Mouse (Mus musculus) lung, postnatal 0 days (tissue): ENCODE results near the gene Tcte1. TPM values are rescaled to one million over a fixed set of nuclear protein-coding genes. Genes with fewer than 3 reads are reported as not detected.

ENCODE experiments used
- ATAC-seq: fragments of 200-750 bp; cut with Nextera tagmentation; 2 replicates; pipeline ENCODE4 v1.8.0; 2017; ENCODE audit warnings: moderate library complexity
- DNase-seq: peaks from one replicate; pipeline ENCODE4 v3.0.0-alpha.2; 2016; ENCODE audit warnings: low spot score
- H3K27ac ChIP-seq: fragments of 300-500 bp; sonication (generic); 2 replicates; pipeline ENCODE4 v1.5.1; 2014; ENCODE audit warnings: antibody characterized with exemption, mild to moderate bottlenecking, low read length, mixed read lengths
- H3K27me3 ChIP-seq: fragments of 300-500 bp; sonication (generic); replicated peaks from 2 replicates; pipeline ENCODE4 v1.6.1; 2014; ENCODE audit warnings: low read length, mixed read lengths; ENCODE audit not compliant: insufficient read depth
- H3K36me3 ChIP-seq: fragments of 300-500 bp; sonication (generic); 2 replicates; pipeline ENCODE4 v1.6.1; 2014; ENCODE audit warnings: low read length, mixed read lengths; ENCODE audit not compliant: insufficient read depth
- H3K4me1 ChIP-seq: fragments of 300-500 bp; sonication (generic); 2 replicates; pipeline ENCODE4 v1.6.1; 2014; ENCODE audit warnings: antibody characterized with exemption, low read depth, low read length, mixed read lengths; ENCODE audit not compliant: insufficient read depth
- H3K4me2 ChIP-seq: fragments of 300-500 bp; sonication (generic); replicated peaks from 2 replicates; pipeline ENCODE4 v1.6.1; 2014; ENCODE audit warnings: low read depth, mild to moderate bottlenecking, low read length, moderate library complexity, mixed read lengths
- H3K4me3 ChIP-seq: fragments of 300-500 bp; sonication (generic); 2 replicates; pipeline ENCODE4 v1.5.1; 2014; ENCODE audit warnings: low read depth, low read length
- H3K9ac ChIP-seq: fragments of 300-500 bp; sonication (generic); replicated peaks from 2 replicates; pipeline ENCODE4 v1.6.1; 2014; ENCODE audit warnings: low read depth, mild to moderate bottlenecking
- H3K9me3 ChIP-seq: fragments of 300-500 bp; sonication (generic); 2 replicates; pipeline ENCODE4 v1.6.1; 2016; ENCODE audit warnings: low read length, mixed read lengths
- CTCF ChIP-seq: IDR thresholded peaks from 2 replicates; pipeline ENCODE4 v1.5.1; 2016; ENCODE audit warnings: antibody characterized with exemption, mild to moderate bottlenecking
- EP300 ChIP-seq: IDR thresholded peaks from 2 replicates; pipeline ENCODE4 v1.6.1; 2016; ENCODE audit warnings: antibody characterized with exemption, mild to moderate bottlenecking, control low read depth
- WGBS: fragments of 180-500 bp; shearing (Covaris S2); extraction: QIAGEN DNeasy Blood & Tissue Kit; methylation state at CpG from one replicate; pipeline ENCODE4 v1.1.7; 2014; 5-methylcytosine and 5-hydroxymethylcytosine counted together
- polyA plus RNA-seq: library from polyadenylated mRNA; unstranded; fragments of >200 nt; fragmentation: Nextera tagmentation; extraction: Ambion mirVana; gene quantifications from 2 replicates; pipeline ENCODE4 v1.2.1, GENCODE M21; 2015

Gene Tcte1
- polyA plus RNA-seq, 1 experiment from 2014 or later: 2.8 TPM

DNA sequence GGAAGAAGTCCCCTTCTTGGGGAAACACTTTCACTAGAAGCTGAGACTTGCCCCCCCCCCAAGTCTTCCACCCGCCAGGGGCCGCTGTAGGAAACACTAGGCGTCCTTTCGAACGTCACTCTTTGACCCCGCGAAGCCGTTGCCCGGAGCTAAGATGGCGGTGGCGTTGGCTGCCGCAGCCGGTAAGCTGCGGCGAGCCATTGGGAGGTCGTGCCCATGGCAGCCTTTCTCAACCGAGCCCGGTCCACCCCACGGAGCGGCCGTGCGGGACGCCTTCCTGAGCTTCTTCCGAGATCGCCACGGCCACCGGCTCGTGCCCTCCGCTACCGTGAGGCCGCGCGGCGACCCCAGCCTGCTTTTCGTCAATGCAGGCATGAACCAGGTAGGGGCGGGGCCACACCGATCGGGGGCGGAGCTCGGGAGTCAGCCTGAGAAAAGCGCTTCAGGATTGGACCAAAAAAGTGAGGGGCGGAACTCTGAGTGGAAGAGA, 16.5 kb upstream of the Tcte1 start, which contains the start of gene Aars2:
Aars2 (plus strand) TSS at position 142 of the 490 bp plus-strand sequence.
- Histone ChIP-seq H3K27ac (peak within 1 kb of the TSS; percentile 76), H3K9ac (peak within 1 kb of the TSS; percentile 53; the same call in 1 of the 2 replicates), H3K4me2 (peak within 1 kb of the TSS; percentile 49), H3K27me3 (no peaks in the 10 kb centered on the region), H3K4me1 (no peaks in the 10 kb centered on the region; the same call in 1 of the 2 replicates), H3K36me3 (no peaks in the 10 kb centered on the region), H3K9me3 (no peaks in the 10 kb centered on the region), H3K4me3 (peak within 1 kb of the TSS; percentile 80)
- 0% methylated on average over 42 of the region's 42 CpGs for WGBS
- peak; percentile 95 for ATAC-seq
- DNase-seq: peak; percentile 91
- no peak; the same call in 1 of the 2 replicates for TF ChIP-seq EP300
- TF ChIP-seq CTCF: peak; percentile 90

DNA sequence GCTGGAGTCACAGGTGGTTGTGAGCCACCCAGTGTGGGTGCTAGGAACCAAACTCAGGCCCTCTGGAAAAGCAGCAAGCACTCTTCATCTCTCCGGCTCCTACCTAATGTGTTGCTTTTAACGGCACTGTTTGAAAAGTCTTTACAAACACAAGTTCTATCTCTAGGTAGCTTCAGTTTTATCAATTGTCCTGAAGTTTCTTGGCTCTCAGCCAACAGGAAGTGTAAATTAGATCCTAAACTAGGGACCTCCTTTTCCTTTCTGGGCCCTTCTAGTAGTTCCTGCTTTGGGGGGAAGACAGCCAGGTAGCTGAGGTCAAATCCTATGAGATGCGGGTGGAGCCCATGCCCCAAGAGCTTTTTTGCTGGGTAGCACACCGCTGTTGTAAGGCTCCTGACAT, 12.4 kb upstream of the Tcte1 start:
- DNase-seq: no peak
- Histone ChIP-seq H3K9ac (no peak overlapping the region), H3K36me3 (no peaks in the 10 kb centered on the region), H3K4me1 (no peaks in the 10 kb centered on the region; the same call in 1 of the 2 replicates), H3K9me3 (no peaks in the 10 kb centered on the region), H3K4me2 (no peak overlapping the region), H3K27ac (no peak overlapping the region), H3K27me3 (no peaks in the 10 kb centered on the region), H3K4me3 (no peak overlapping the region)
- TF ChIP-seq EP300: no peak
- no peak for TF ChIP-seq CTCF
- WGBS: 79% methylated on average over 4 of the region's 4 CpGs
- ATAC-seq: no peak

DNA sequence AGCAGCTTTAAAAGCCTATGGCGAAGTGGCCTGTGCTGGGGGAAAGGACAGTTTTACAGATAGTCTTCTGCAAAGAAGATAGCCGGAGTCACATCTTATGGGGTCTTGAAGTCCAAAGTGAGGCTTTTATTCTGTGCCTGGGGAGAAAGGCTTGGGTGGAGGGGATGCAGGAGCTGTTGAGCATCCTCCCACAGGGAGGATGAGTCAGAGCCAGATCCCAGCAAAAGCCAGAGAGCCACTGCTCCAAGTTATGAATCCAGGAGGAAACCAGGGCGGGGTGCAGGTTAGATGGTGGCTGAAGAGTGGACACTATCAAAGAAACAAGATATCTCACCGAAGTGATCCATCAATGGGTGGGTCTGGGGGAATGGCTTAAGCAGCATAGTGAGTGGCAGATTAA, 11.5 kb upstream of the Tcte1 start:
- H3K36me3 ChIP-seq: no peaks in the 10 kb centered on the region
- 88% methylated on average over 4 of the region's 4 CpGs for WGBS
- H3K4me2 ChIP-seq: no peak overlapping the region
- ATAC-seq: no peak
- DNase-seq: no peak
- H3K27ac ChIP-seq: no peak overlapping the region
- TF ChIP-seq CTCF: no peak
- TF ChIP-seq EP300: no peak
- H3K9ac ChIP-seq: no peak overlapping the region
- no peaks in the 10 kb centered on the region for H3K9me3 ChIP-seq
- no peak overlapping the region for H3K4me3 ChIP-seq
- H3K27me3 ChIP-seq: no peaks in the 10 kb centered on the region
- no peaks in the 10 kb centered on the region for H3K4me1 ChIP-seq

DNA sequence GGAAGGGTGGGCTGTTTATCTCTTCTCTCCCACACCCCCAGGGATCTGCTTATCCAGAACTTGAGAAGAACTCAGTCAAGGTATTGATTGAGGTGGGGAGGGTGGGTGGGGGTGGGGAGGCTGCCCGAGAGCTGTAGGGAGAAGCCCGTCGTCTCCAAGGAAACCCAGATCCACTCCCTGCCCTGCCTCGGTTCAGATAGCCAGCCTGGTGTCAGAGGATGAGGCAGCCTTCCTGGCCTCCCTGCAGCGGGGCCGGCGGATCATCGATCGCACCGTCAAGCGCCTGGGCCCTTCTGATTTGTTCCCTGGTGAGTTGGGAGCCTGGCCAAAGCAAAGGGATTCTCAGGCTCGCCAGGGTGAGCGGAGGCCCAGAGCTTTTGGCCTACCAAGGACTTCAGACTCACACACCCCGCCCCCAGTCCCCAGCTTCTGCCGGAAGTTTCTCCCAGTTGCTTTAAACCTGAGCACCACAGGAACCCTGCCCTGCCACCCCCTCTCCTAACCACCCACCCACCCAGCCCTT, 8.0 kb upstream of the Tcte1 start:
- Histone ChIP-seq H3K4me2 (no peak overlapping the region), H3K27me3 (no peaks in the 10 kb centered on the region), H3K4me1 (no peaks in the 10 kb centered on the region), H3K4me3 (no peak overlapping the region), H3K9me3 (no peaks in the 10 kb centered on the region), H3K27ac (no peak overlapping the region), H3K36me3 (no peaks in the 10 kb centered on the region), H3K9ac (no peak overlapping the region)
- DNase-seq (no peak), ATAC-seq (no peak)
- no peak for TF ChIP-seq CTCF
- no peak for TF ChIP-seq EP300
- WGBS: 62% methylated on average over 15 of the region's 15 CpGs

DNA sequence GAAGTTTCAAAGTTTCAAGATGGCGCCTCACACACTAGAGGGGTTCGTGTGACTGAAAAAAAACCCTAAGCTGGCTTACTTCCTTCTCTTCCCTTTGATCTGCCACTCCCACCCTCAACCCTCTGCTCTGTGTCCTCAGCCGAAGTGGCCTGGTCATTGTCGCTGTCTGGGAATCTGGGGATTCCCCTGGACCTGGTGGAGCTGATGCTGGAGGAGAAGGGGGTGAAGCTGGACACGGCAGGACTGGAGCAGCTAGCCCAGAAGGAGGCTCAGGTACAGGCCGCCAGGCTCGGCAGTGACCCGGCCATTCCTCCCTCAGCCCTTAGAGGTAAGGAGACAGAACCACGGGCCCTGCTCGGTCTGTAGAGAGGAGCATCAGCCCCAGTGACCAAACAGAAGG, 7.4 kb upstream of the Tcte1 start:
- ATAC-seq (no peak), DNase-seq (no peak)
- H3K4me3 ChIP-seq: no peak overlapping the region
- H3K27me3 ChIP-seq: no peaks in the 10 kb centered on the region
- no peak overlapping the region for H3K4me2 ChIP-seq
- no peaks in the 10 kb centered on the region for H3K9me3 ChIP-seq
- WGBS: 78% methylated on average over 10 of the region's 10 CpGs
- TF ChIP-seq EP300 (no peak), CTCF (no peak)
- no peak overlapping the region for H3K9ac ChIP-seq
- no peaks in the 10 kb centered on the region for H3K4me1 ChIP-seq
- no peak overlapping the region for H3K27ac ChIP-seq
- no peaks in the 10 kb centered on the region for H3K36me3 ChIP-seq

DNA sequence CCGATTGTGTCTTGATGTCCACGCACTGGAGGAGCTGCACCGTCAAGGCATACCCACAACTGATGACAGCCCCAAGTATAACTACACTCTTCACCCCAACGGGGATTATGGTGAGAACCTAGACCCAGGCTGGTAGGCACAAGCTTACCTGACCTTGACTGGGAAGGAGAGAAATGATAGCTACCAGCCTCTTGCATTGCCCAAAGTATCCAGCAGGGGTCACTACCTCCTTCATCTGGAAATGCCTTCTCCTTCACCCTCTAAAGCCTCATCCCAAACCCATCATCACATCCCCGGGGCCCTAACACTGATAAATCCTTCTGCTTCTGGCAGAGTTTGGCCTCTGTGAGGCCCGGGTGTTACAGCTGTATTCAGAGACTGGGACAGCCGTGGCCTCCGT, 6.7 kb upstream of the Tcte1 start:
- peak; percentile 48 for ATAC-seq
- no peaks in the 10 kb centered on the region for H3K9me3 ChIP-seq
- DNase-seq: peak; percentile 69
- TF ChIP-seq EP300 (no peak), CTCF (peak; percentile 92)
- H3K4me3 ChIP-seq: no peak overlapping the region
- H3K9ac ChIP-seq: no peak overlapping the region
- no peaks in the 10 kb centered on the region for H3K4me1 ChIP-seq
- no peak overlapping the region for H3K27ac ChIP-seq
- H3K4me2 ChIP-seq: no peak overlapping the region
- no peaks in the 10 kb centered on the region for H3K36me3 ChIP-seq
- 44% methylated on average over 8 of the region's 8 CpGs for WGBS
- H3K27me3 ChIP-seq: no peaks in the 10 kb centered on the region
